Mouse (Mus musculus): ENCODE measurements around the gene Capns1. TPM values are rescaled to one million over a fixed set of nuclear protein-coding genes. Genes with fewer than 3 reads are reported as not detected.
"Not testable (repeated sequence)": the region's sequence is repeated elsewhere in the genome, so short reads cannot be mapped to it uniquely, and the experiment has no call there.

Capns1 gene
- polyA plus RNA-seq, 1 experiment from 2014 or later: 84.1 TPM

DNA sequence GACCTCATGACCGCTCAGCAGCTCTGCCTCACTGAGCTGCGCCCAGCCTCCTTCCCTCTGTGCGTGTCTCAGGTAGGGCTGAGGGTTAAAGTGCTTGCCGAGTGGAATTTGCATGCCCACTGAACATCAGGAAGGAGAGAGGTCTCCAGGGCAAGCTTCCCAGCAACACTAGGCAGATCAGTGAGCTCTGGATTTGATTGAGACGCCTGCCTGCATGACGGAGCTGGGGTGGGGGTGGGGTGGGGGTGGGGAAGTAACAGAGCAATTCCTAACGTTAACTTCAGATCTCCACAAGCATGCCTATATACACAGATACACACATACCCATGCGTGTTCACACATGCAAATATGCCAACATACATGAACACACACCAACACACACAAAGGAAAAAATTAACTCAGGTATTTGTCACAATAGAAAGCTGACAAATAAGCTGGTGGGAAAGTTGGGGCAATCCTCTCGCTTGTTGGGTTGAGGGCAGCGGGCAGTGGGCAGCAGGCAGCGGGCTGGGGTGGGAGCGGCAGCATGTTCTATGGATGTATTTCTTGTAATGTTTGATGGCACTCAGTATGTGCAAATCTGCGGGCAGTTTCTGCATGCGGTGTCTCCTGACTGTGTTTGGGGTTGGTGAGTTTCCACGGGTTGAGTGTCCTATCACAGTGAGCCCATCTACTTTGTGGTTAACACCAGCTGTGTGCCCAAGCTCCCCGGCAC is 20.8 kb upstream of the Capns1 start:
- Histone ChIP-seq H3K27me3 (ENCODE audit: insufficient read depth, poor library complexity, severe bottlenecking) (no peaks in the 10 kb centered on the region), H3K4me1 (peaks cover 15% of the 10 kb centered on the region; the same call in 1 of the 2 replicates), H3K27ac (peak overlapping the region; percentile 89), H3K36me3 (peaks cover 23% of the 10 kb centered on the region), H3K4me3 (peak overlapping the region; percentile 67), H3K9me3 (no peaks in the 10 kb centered on the region; the same call in 1 of the 2 replicates)
- peak; percentile 83 for DNase-seq (ENCODE audit: low spot score)
- WGBS: 3% methylated on average over 16 of the region's 16 CpGs

DNA sequence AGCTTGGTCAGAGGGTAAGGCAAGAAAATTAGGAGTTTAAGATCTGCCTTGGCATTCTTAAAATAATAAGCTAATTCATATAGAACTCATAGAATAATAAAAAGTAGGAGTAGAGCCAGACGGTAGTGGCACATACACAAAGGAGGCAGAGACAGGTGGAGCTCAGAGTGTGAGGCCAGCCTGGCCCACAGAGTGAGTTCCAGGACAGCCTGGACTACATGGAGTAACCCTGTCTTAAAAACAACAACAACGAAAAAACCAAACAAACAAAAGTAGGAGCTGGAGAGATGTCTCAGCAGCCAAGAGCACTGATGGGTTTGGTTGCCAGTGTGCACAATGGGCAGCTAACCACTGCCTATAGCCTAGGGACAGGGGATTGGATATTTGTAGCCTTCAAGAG is 18.7 kb upstream of the Capns1 start:
- Histone ChIP-seq H3K36me3 (peaks cover 2% of the 10 kb centered on the region; the same call in 1 of the 2 replicates), H3K27ac (no peak overlapping the region), H3K27me3 (ENCODE audit: insufficient read depth, poor library complexity, severe bottlenecking) (no peaks in the 10 kb centered on the region), H3K4me1 (peaks cover 15% of the 10 kb centered on the region; the same call in 1 of the 2 replicates), H3K4me3 (no peak overlapping the region), H3K9me3 (no peaks in the 10 kb centered on the region)
- no peak for DNase-seq (ENCODE audit: low spot score)
- 74% methylated on average over 2 of the region's 2 CpGs for WGBS

- H3K9me3 ChIP-seq: no peaks in the 10 kb centered on the region
- 2% methylated on average over 16 of the region's 16 CpGs for WGBS
- H3K4me1 ChIP-seq: peaks cover 15% of the 10 kb centered on the region; the same call in 1 of the 2 replicates
- H3K27me3 ChIP-seq (ENCODE audit: insufficient read depth, poor library complexity, severe bottlenecking): no peaks in the 10 kb centered on the region
- H3K27ac ChIP-seq: peak overlapping the region; percentile 56; the same call in 1 of the 2 replicates
- H3K36me3 ChIP-seq: no peaks in the 10 kb centered on the region
- H3K4me3 ChIP-seq: peak overlapping the region; percentile 36
- DNase-seq (ENCODE audit: low spot score): peak; percentile 95
These were observed 18.1 kb upstream of the Capns1 start for GRCm38 (mm10) chr7:30216723-30217151.

DNA sequence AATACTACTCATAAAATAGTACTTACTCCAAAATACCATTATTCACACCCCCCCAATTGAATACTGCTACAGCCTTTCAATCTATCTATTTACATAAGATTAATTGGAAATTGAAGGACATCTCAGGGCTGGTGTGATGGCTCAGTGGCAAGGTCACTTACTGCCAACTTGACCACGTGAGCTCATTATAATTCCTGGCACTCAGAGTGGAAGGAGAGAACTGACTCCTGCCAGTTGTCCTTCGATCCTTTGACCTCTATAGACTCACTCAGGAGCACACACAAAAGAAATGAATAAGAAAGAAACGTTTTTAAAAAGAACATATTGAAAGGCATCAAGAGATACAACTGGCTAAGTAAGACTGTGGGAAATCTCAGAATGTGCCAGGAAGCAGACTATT is 17.3 kb upstream of the Capns1 start:
- H3K36me3 ChIP-seq: no peaks in the 10 kb centered on the region
- no peak overlapping the region for H3K27ac ChIP-seq
- no peak for DNase-seq (ENCODE audit: low spot score)
- no peak overlapping the region for H3K4me3 ChIP-seq
- no peaks in the 10 kb centered on the region for H3K9me3 ChIP-seq
- H3K4me1 ChIP-seq: peaks cover 15% of the 10 kb centered on the region; the same call in 1 of the 2 replicates
- H3K27me3 ChIP-seq (ENCODE audit: insufficient read depth, poor library complexity, severe bottlenecking): no peaks in the 10 kb centered on the region
- 92% methylated on average over 3 of the region's 3 CpGs for WGBS

DNA sequence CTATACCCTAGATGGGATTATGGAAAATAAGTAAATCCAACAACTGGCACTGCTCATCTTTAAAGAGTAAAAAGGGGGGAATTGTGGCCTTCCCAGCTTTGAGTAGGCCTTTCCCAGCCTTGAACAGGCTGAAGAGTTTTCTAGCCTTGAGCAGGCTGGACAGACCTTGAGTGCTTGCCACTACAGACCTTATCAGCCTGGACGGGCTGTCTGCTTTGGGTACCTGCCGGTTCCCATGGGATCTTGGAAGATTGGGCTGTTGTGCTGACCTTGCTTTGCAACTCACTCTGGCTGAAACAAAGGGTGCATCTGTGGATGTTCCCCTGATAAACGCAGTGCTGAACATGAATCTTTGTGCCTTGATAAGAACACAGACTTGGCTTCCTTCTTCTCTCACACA is 15.3 kb upstream of the Capns1 start:
- H3K27ac ChIP-seq: no peak overlapping the region
- H3K9me3 ChIP-seq: no peaks in the 10 kb centered on the region
- H3K27me3 ChIP-seq (ENCODE audit: insufficient read depth, poor library complexity, severe bottlenecking): no peaks in the 10 kb centered on the region
- 81% methylated on average over 3 of the region's 3 CpGs for whole genome bisulfite sequencing
- 0 out of 2 replicates have a peak, but pooled peaks cover 4% of the 10 kb centered on the region for H3K4me1 ChIP-seq
- DNase-seq (ENCODE audit: low spot score): no peak
- H3K36me3 ChIP-seq: no peaks in the 10 kb centered on the region
- H3K4me3 ChIP-seq: no peak overlapping the region

- Histone ChIP-seq H3K27me3 (ENCODE audit: insufficient read depth, poor library complexity, severe bottlenecking) (no peaks in the 10 kb centered on the region), H3K4me3 (no peak overlapping the region), H3K9me3 (no peaks in the 10 kb centered on the region), H3K27ac (no peak overlapping the region), H3K4me1 (no peaks in the 10 kb centered on the region), H3K36me3 (no peaks in the 10 kb centered on the region)
- 27% methylated on average over 4 of the region's 4 CpGs for whole genome bisulfite sequencing
- DNase-seq (ENCODE audit: low spot score): no peak
These were observed 12.4 kb upstream of the Capns1 start for GRCm38 (mm10) chr7:30211025-30211424.

GRCm38 (mm10) chr7:30206364-30206763 is 7.8 kb upstream of the Capns1 start:
- not testable (repeated sequence) for H3K36me3 ChIP-seq; H3K4me3 ChIP-seq; H3K27ac ChIP-seq; H3K9me3 ChIP-seq; H3K27me3 ChIP-seq (ENCODE audit: insufficient read depth, poor library complexity, severe bottlenecking); DNase-seq (ENCODE audit: low spot score)
- WGBS: 55% methylated on average over 5 of the region's 5 CpGs
- peaks cover 12% of the 10 kb centered on the region for H3K4me1 ChIP-seq

GRCm38 (mm10) chr7:30205383-30205782 is 6.8 kb upstream of the Capns1 start:
- 2% methylated on average over 2 of the region's 2 CpGs for WGBS
- Histone ChIP-seq H3K9me3 (no peaks in the 10 kb centered on the region), H3K27ac (no peak overlapping the region), H3K4me1 (peaks cover 12% of the 10 kb centered on the region), H3K4me3 (no peak overlapping the region), H3K27me3 (ENCODE audit: insufficient read depth, poor library complexity, severe bottlenecking) (no peaks in the 10 kb centered on the region), H3K36me3 (no peaks in the 10 kb centered on the region)
- no peak for DNase-seq (ENCODE audit: low spot score)

- no peak for DNase-seq (ENCODE audit: low spot score)
- no peak overlapping the region for H3K27ac ChIP-seq
- H3K27me3 ChIP-seq (ENCODE audit: insufficient read depth, poor library complexity, severe bottlenecking): no peaks in the 10 kb centered on the region
- no peaks in the 10 kb centered on the region for H3K9me3 ChIP-seq
- H3K4me3 ChIP-seq: no peak overlapping the region; the same call in 1 of the 2 replicates
- 11% methylated on average over 8 of the region's 8 CpGs for WGBS
- peaks cover 12% of the 10 kb centered on the region for H3K4me1 ChIP-seq
- no peaks in the 10 kb centered on the region for H3K36me3 ChIP-seq
These were observed 5.8 kb upstream of the Capns1 start for GRCm38 (mm10) chr7:30204380-30204779.

DNA sequence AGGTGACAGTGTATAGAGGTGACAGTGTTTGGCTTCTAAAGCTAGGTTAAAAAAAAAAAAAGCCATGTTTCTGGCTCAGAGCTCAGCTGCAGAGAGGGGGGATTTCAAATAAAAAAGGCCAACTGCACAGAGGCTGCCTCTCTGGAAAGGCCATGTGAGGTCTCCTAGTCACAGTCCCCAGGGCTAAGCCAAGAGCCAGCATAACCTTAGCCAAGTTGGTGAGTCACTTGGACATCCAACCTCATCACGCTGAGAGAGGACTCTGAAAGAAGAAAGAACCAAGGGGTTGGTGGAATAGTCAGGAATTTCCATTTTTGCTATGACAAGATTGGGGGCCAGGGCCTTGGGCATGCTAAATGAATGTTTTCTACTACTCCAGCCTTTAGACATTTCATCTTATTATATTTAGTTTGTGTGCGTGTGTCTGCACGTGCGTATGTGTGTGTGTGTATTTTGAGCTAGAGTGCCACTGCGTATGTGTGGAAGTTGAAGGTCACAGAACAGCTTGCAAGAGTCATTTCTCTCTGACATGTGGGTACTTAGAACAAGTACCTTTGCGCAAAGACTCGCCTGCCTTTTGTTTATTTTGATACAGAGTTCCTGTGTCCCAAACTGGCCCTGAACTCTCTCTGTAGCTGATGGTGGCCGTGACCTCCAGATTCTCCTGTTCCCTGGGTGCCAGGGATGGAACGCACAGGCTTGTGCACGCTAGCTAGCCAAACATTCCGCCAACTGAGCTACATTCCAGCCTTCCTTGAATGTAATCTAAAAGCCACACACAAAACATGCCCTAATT is 4.5 kb upstream of the Capns1 start:
- DNase-seq (ENCODE audit: low spot score): no peak
- Histone ChIP-seq H3K4me3 (no peak overlapping the region), H3K27ac (no peak overlapping the region), H3K36me3 (no peaks in the 10 kb centered on the region), H3K27me3 (ENCODE audit: insufficient read depth, poor library complexity, severe bottlenecking) (no peaks in the 10 kb centered on the region), H3K4me1 (peaks cover 17% of the 10 kb centered on the region), H3K9me3 (no peaks in the 10 kb centered on the region)
- 77% methylated on average over 11 of the region's 11 CpGs for WGBS

- H3K36me3 ChIP-seq; H3K27me3 ChIP-seq (ENCODE audit: insufficient read depth, poor library complexity, severe bottlenecking); H3K9me3 ChIP-seq; H3K27ac ChIP-seq; H3K4me3 ChIP-seq; DNase-seq (ENCODE audit: low spot score): not testable (repeated sequence)
- 86% methylated on average over 5 of the region's 5 CpGs for WGBS
- peaks cover 33% of the 10 kb centered on the region for H3K4me1 ChIP-seq
These were observed 2.0 kb upstream of the Capns1 start for GRCm38 (mm10) chr7:30200661-30201060.

DNA sequence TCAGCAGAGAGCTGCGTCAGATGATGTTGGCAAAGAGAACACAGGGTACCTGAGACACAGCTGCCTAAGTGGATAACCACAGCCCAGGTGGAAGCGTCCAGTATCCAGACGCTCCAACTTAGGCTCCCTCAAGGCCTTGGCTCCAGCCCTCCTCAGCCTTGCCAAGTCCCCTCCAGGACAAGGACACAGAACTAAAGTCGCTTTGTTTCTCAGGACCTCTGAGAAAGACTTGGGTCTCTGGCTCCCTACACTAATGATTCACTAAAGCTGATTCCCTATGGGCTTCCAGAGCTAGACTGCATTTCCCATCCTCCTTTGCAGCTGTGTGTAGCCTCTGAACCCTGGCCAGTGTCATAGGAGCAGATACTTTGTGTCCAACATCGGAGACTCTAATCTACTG is 1.6 kb upstream of the Capns1 start:
- no peak overlapping the region for H3K4me3 ChIP-seq
- no peak overlapping the region for H3K27ac ChIP-seq
- H3K4me1 ChIP-seq: peaks cover 38% of the 10 kb centered on the region
- WGBS: 79% methylated on average over 5 of the region's 5 CpGs
- DNase-seq (ENCODE audit: low spot score): no peak
- H3K36me3 ChIP-seq: no peaks in the 10 kb centered on the region
- no peaks in the 10 kb centered on the region for H3K9me3 ChIP-seq
- no peaks in the 10 kb centered on the region for H3K27me3 ChIP-seq (ENCODE audit: insufficient read depth, poor library complexity, severe bottlenecking)

DNA sequence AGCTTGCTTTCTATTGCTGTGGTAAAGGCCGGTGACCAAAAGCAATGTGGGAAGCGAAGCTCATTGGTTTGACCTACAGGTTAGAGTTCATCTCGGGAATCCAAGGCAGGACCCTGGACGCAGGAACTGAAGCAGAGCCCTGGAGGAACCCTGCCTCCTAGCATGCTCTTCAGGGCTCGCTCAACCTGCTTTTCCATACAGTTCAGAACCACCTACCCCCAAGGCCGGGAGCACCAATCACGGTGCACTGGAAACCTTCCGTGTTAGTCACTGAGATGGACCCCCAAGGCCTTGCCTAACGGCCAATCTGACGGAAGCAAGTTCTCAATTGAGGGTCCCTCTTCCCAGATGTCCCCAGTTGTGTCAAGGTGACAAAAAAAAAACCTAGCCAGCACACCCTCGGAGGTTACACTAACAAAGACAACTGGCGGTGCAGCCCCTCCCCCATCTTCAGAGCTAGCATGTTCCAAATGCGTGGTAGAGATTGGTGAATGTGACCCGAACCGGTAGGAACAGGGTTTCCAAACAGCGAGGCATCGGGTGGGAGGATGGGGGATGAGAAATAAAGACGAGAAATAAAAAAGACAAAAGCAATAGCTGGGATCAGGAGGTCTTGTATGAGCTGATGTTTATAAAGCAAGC is 1.0 kb upstream of the Capns1 start:
- Histone ChIP-seq H3K4me3 (no peak overlapping the region), H3K36me3 (no peaks in the 10 kb centered on the region), H3K27me3 (ENCODE audit: insufficient read depth, poor library complexity, severe bottlenecking) (no peaks in the 10 kb centered on the region), H3K4me1 (peaks cover 36% of the 10 kb centered on the region), H3K9me3 (no peaks in the 10 kb centered on the region), H3K27ac (no peak overlapping the region)
- WGBS: 78% methylated on average over 18 of the region's 18 CpGs
- DNase-seq (ENCODE audit: low spot score): no peak
